Mouse (Mus musculus): ENCODE data around the gene Pif1.

Pif1 gene

DNA sequence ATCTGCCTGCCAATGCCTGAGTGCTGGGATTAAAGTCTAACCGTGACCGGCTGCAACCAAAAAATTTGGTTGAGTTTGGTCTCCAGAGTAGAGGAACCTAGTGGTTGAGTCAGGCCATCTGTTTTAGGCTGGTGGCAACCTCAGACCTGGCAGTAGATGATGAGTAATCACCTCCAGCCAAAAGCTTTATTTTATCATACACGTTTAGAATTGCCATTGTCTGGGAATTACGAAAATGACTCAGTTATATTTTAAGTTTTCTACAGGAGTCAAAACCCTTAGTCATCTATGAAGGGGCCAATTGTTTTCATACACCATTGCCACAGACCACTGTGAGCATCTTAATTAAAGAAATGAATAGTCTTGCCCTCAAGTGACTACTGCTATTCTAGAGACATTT lies 50.0 kb downstream of the Pif1 start:
- DNase-seq (ENCODE audit: low spot score in 2 of 2): no peak

DNA sequence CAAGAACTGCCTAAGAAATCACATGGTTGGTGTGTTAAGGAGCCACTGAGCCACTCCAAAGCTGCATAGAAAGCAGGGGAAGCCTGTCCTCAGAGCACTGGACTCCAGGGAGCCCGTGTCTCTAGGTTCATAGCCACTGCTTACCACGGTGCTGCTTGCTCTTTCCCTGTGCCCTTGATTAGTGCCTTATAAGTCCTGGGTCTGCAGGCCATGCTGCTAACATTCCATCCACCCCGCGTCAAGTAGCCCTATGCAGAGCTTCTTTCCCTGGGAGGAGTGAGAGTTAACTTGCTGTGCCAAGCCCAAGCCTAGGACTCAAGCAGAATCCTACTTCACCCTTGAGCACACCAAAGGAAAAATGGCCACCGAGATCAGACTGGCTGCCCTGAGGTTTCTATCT lies 52.1 kb downstream of the Pif1 start:
- DNase-seq (ENCODE audit: low spot score in 2 of 2): no peak

DNA sequence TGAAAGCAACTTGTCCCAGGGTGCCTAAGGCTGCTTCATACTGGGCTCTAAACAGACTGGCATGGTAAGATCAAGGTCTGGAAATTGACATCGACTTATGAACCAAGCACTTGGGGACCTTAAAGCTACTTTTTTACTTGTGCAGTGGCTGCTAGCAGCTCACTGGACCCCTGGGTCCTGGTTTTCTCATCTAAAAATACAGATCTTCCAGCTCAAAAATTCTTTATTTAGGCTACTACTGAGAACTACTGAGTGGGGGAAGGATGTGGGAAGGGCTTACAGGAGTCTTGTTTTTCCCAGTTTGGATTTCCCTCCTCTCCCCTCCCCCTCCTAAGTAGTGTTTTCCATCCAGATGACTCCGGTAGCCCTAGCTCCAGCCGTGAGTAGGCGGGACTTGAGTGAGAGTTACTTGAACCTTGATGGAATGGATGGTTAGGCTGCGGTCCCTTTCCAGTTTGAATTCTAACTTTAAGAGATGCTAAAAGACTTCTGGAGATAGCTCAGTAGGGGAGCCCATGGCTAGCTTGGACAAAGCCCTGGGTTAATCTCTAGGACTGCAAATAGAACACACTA lies 54.0 kb downstream of the Pif1 start:
- DNase-seq (ENCODE audit: low spot score in 2 of 2): no peak

DNA sequence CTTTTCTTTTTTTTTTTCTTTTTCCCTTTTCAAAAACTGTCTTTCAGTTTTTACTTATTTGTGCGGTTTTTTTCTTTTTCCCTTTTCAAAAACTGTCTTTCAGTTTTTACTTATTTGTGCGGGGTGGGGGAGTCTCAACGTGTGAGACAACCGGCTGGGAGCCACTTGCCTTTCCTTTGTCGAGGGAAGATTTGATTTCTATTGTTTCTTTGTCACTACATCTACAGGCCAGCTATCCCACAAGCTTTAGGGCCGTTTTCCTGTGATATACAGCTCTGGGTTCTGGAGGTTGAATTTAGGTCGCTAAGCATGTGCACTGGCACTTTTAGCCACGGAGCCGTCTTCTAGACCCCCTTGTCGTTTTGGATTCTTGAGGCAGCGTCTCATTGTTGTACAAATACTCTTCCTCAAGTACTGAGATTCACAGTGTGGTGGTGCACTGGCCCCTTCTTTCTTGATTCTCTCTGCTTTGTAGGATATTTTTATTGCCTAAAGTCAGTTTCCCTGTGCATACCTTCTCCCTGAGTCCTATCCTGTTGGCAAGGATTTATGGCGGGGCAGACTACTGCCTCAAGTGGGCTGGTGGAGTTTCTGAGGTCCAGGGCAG lies 54.6 kb downstream of the Pif1 start:
- no peak for DNase-seq (ENCODE audit: low spot score in 2 of 2)

DNA sequence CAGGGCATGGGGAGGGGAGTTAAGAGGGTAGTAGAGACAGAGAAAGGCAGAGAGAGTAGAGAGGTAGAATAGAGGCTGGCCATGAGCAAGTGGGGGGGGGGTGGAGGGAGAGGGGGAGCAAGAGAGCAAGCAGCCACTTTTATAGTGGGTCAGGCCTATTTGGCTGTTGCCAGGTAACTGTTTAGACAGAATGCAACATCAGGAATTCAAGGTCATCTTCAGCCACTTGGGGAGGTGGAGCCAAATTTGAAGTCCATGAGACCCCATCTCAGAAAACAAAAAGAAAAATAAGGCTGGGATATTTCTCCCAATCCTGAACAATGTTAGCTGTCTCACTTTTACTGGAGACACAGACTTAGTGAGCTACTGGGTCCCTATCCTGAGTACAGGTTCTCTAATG lies 55.6 kb downstream of the Pif1 start:
- no peak for DNase-seq (ENCODE audit: low spot score in 2 of 2)

DNA sequence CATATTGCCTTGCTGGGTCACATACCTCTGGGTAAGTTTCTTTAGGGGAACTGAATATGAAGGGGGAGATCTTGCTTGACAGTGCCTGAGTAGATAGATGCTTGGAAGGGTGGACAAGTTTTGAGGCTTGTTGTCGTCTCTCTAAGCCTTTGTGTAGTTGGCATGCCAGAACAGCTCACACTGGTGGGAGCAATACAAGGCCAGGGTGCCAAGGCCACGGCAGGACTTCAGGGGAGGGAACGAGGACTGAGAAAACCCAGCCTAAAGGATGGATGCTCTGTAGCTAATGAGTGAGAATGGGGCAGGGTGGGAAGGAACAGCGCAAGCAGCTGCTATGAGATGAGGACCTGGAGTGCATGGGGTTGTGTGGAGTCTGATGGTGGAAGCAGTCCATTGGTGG lies 58.0 kb downstream of the Pif1 start:
- DNase-seq (ENCODE audit: low spot score in 2 of 2): no peak
